Mouse (Mus musculus): ENCODE data around the gene Dapk1. TPM values are rescaled to one million over a fixed set of nuclear protein-coding genes. Genes with fewer than 3 reads are reported as not detected.

Gene Dapk1
- polyA plus RNA-seq, 1 experiment from 2014 or later = 33.2 TPM

DNA sequence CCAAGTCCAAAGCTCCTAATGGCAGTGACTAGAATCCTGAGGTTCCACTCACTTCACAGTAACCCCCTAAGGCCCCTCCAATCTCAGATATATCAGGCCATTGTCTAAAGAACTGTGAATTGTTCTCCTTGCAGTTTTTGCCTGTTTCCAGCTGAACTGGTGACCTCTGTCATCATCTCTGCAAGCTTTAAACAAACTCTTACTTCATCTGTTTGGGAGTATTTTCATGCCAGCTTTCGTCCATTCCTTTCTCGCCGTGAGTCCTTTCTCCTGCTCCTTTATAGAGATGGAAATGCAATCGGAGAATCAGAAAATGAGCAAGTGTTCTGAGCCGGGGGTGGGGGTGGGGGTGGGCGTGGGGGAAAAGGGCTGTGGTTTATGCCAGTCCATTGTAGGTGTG, 107.4 kb downstream of the Dapk1 start:
- Histone ChIP-seq H3K27ac (ENCODE audit: low read depth, low read length) (no peak overlapping the region), H3K9ac (ENCODE audit: low read depth, low read length) (no peak overlapping the region), H3K27me3 (replicated peaks; ENCODE audit: control insufficient read depth, insufficient read depth, low read length) (no peaks in the 10 kb centered on the region), H3K36me3 (ENCODE audit: control insufficient read depth, insufficient read depth, low read length) (no peaks in the 10 kb centered on the region; the same call in 1 of the 2 replicates), H3K4me3 (ENCODE audit: low read length) (no peak overlapping the region), H3K9me3 (ENCODE audit: control insufficient read depth, low read length) (no peaks in the 10 kb centered on the region), H3K4me2 (ENCODE audit: low read length) (no peak overlapping the region), H3K4me1 (ENCODE audit: control insufficient read depth, insufficient read depth, low read depth, low read length) (peaks cover 5% of the 10 kb centered on the region)
- ATAC-seq = no peak
- WGBS = 58% methylated on average over 6 of the region's 6 CpGs

DNA sequence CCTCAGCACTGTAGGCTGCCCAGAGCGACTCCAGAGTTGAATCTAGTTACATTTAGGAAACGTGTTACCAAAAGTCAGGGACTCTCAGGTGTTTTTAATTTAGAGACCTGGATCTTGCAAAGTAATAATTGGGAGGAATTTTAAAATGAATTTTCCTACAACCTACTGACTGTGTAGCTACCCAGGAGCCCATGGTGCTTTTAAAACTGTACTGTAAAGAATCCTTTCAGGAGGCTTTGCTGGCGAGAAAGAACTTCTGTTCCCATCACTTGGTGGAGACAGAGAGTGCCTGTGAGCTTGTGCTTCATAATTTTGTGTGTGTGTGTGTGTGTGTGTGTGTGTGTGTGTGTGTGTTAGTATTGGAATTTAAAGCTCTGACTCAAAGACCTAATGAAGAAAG, 109.2 kb downstream of the Dapk1 start:
- Histone ChIP-seq H3K9ac (ENCODE audit: low read depth, low read length) (no peak overlapping the region), H3K27me3 (replicated peaks; ENCODE audit: control insufficient read depth, insufficient read depth, low read length) (no peaks in the 10 kb centered on the region), H3K4me1 (ENCODE audit: control insufficient read depth, insufficient read depth, low read depth, low read length) (peaks cover 5% of the 10 kb centered on the region), H3K9me3 (ENCODE audit: control insufficient read depth, low read length) (no peaks in the 10 kb centered on the region), H3K4me3 (ENCODE audit: low read length) (no peak overlapping the region), H3K27ac (ENCODE audit: low read depth, low read length) (no peak overlapping the region), H3K36me3 (ENCODE audit: control insufficient read depth, insufficient read depth, low read length) (no peaks in the 10 kb centered on the region), H3K4me2 (ENCODE audit: low read length) (no peak overlapping the region)
- no peak for ATAC-seq
- WGBS = 71% methylated on average over 3 of the region's 3 CpGs

DNA sequence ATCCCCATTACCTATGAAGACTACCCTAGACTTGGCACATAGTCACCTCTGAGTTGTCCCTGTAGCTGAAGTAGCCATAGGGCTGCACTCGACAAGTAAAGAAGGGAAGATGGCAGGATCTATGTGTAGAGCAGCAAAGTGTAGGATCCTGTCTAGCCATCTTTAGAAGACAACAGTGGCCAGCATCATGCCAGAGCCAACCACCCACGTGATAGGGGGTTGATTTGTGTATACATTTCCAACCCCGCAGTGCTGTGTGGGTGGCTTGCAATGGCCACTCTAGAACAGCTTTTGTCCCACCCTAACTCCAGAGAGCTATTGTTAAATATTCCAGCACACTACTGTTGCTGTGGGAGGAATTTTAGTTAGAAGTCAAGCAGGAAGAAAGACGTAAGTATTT, 111.8 kb downstream of the Dapk1 start:
- Histone ChIP-seq H3K36me3 (ENCODE audit: control insufficient read depth, insufficient read depth, low read length) (no peaks in the 10 kb centered on the region; the same call in 1 of the 2 replicates), H3K4me1 (ENCODE audit: control insufficient read depth, insufficient read depth, low read depth, low read length) (no peaks in the 10 kb centered on the region; the same call in 1 of the 2 replicates), H3K4me3 (ENCODE audit: low read length) (no peak overlapping the region), H3K27me3 (replicated peaks; ENCODE audit: control insufficient read depth, insufficient read depth, low read length) (no peaks in the 10 kb centered on the region), H3K4me2 (ENCODE audit: low read length) (no peak overlapping the region), H3K9ac (ENCODE audit: low read depth, low read length) (no peak overlapping the region), H3K9me3 (ENCODE audit: control insufficient read depth, low read length) (no peaks in the 10 kb centered on the region), H3K27ac (ENCODE audit: low read depth, low read length) (no peak overlapping the region)
- ATAC-seq = no peak
- WGBS = 85% methylated on average over 4 of the region's 4 CpGs

DNA sequence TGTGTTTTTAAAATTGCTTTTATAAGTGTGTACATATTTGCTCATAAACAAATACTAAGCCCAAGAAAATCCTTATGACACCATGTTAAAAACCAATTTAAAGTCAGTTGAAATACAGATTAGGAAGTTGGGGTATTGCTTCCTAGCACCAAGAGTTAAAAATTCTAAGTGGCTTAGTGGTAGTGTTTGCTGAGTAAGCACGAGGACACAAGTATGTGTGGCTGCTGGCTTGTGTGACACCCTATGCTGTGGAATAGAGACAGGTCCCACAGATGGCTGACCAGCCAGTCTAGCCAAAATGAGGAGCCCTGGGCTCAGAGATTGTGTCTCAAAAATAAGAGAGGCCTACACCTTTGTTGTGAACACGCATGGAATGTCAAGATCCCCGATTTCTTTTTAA, 114.4 kb downstream of the Dapk1 start:
- Histone ChIP-seq H3K36me3 (ENCODE audit: control insufficient read depth, insufficient read depth, low read length) (peaks cover 9% of the 10 kb centered on the region), H3K9ac (ENCODE audit: low read depth, low read length) (no peak overlapping the region), H3K27ac (ENCODE audit: low read depth, low read length) (no peak overlapping the region), H3K4me2 (ENCODE audit: low read length) (no peak overlapping the region), H3K9me3 (ENCODE audit: control insufficient read depth, low read length) (no peaks in the 10 kb centered on the region), H3K4me1 (ENCODE audit: control insufficient read depth, insufficient read depth, low read depth, low read length) (no peaks in the 10 kb centered on the region), H3K27me3 (replicated peaks; ENCODE audit: control insufficient read depth, insufficient read depth, low read length) (no peaks in the 10 kb centered on the region), H3K4me3 (ENCODE audit: low read length) (no peak overlapping the region)
- WGBS = 77% methylated on average over 3 of the region's 3 CpGs
- no peak for ATAC-seq

DNA sequence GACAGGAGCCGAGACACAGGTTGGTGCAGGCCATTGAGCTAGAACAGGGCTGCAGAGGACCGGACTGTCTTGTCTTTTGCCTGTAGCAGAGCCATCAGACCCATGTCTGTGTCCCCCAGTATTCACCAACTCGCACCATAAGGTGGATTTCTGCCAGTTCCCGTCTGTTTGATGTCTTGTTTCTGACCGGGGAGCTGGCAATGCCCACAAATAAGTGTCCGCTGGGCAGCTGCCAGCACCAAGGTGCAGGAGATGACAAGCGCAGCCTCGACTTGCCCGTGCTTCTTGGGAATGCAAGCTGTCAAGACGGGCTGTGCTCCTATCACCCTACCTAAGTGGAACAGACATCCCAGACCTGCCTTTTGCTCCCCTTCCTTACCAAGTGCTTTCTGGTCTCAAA, 115.7 kb downstream of the Dapk1 start:
- Histone ChIP-seq H3K9ac (ENCODE audit: low read depth, low read length) (no peak overlapping the region), H3K36me3 (ENCODE audit: control insufficient read depth, insufficient read depth, low read length) (peaks cover 13% of the 10 kb centered on the region), H3K27me3 (replicated peaks; ENCODE audit: control insufficient read depth, insufficient read depth, low read length) (no peaks in the 10 kb centered on the region), H3K4me1 (ENCODE audit: control insufficient read depth, insufficient read depth, low read depth, low read length) (no peaks in the 10 kb centered on the region), H3K9me3 (ENCODE audit: control insufficient read depth, low read length) (no peaks in the 10 kb centered on the region), H3K4me3 (ENCODE audit: low read length) (no peak overlapping the region), H3K27ac (ENCODE audit: low read depth, low read length) (no peak overlapping the region), H3K4me2 (ENCODE audit: low read length) (no peak overlapping the region)
- WGBS = 68% methylated on average over 10 of the region's 10 CpGs
- no peak for ATAC-seq

DNA sequence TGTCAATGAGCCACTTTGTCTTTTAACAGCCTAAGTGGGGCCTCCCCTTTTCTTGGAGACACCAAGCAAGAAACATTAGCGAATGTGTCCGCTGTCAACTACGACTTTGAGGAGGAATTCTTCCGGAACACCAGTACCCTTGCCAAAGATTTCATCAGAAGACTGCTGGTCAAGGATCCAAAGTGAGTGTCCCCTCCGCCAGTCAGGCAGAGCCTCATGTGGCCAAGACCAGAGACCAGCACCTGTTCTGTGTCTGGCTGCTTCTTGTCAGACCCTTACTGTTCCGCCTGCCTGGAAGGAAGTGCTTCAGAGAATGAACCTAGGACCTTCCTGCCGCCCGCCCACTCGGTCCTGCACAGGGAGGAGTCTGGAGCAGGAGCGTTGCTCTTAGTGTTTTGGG, 117.8 kb downstream of the Dapk1 start:
- no peaks in the 10 kb centered on the region for H3K27me3 ChIP-seq (replicated peaks; ENCODE audit: control insufficient read depth, insufficient read depth, low read length)
- H3K9me3 ChIP-seq (ENCODE audit: control insufficient read depth, low read length) = no peaks in the 10 kb centered on the region
- no peak for ATAC-seq
- no peaks in the 10 kb centered on the region for H3K4me1 ChIP-seq (ENCODE audit: control insufficient read depth, insufficient read depth, low read depth, low read length)
- 96% methylated on average over 10 of the region's 10 CpGs for WGBS
- no peak overlapping the region for H3K4me2 ChIP-seq (ENCODE audit: low read length)
- no peak overlapping the region for H3K9ac ChIP-seq (ENCODE audit: low read depth, low read length)
- peaks cover 23% of the 10 kb centered on the region for H3K36me3 ChIP-seq (ENCODE audit: control insufficient read depth, insufficient read depth, low read length)
- no peak overlapping the region for H3K27ac ChIP-seq (ENCODE audit: low read depth, low read length)
- H3K4me3 ChIP-seq (ENCODE audit: low read length) = no peak overlapping the region

DNA sequence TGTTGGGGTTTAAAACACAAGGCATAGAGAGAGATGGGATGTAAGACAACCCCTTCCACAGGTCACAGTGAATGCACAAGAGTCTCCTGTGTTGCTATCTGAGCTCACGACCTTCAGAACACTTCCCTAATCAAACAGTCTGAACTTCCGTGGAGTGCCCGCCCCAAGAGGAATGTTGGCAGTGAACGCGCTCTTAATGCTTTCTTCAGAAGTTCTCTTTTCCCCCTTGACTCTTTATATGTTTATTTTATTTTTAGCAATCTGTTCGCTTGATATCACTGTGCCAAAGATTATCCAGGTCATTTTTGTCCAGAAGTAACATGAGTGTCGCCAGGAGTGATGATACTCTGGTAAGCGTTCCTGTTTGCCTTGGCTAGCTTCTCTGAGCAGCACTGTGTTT, 121.0 kb downstream of the Dapk1 start:
- Histone ChIP-seq H3K4me1 (ENCODE audit: control insufficient read depth, insufficient read depth, low read depth, low read length) (no peaks in the 10 kb centered on the region), H3K9ac (ENCODE audit: low read depth, low read length) (no peak overlapping the region), H3K27me3 (replicated peaks; ENCODE audit: control insufficient read depth, insufficient read depth, low read length) (no peaks in the 10 kb centered on the region), H3K27ac (ENCODE audit: low read depth, low read length) (no peak overlapping the region), H3K36me3 (ENCODE audit: control insufficient read depth, insufficient read depth, low read length) (peaks cover 33% of the 10 kb centered on the region), H3K4me3 (ENCODE audit: low read length) (no peak overlapping the region), H3K4me2 (ENCODE audit: low read length) (no peak overlapping the region), H3K9me3 (ENCODE audit: control insufficient read depth, low read length) (no peaks in the 10 kb centered on the region)
- WGBS = 91% methylated on average over 8 of the region's 8 CpGs
- no peak for ATAC-seq

DNA sequence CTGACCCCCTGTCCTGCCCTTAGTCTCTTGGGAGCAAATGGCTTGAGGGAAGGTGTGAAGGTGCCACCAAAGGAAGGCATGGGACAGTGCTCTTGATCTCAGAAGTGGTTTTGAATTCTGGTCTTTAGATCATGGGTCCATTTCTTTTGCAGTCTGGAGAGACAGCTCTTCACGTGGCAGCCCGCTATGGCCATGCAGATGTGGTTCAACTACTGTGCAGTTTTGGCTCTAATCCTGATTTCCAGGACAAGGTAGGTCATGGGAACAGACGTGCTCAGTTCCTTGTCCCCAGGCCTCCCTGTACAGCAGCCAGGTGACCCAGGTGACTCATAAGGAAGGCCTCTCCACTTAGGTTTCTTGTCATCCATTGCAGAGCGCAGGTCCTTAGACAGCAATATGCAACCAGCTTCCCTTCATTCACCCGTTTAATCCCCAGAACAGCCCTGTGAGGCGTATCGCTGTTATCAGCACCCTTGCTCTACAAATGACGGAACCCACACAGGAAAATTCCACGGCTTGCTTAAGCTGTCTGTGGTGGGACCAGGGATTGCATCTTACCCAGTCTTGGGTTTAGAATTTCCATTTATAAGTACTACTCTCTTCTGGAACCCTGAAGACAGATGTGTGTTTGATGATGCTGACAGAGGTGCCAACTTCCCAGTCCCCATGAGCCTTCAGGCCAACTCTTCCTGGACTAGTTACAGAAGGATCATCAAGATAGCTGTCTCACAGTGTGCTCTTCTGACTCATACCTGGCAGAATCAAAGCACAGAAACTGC, 126.7 kb downstream of the Dapk1 start:
- Histone ChIP-seq H3K4me2 (ENCODE audit: low read length) (no peak overlapping the region), H3K36me3 (ENCODE audit: control insufficient read depth, insufficient read depth, low read length) (peaks cover 28% of the 10 kb centered on the region), H3K4me1 (ENCODE audit: control insufficient read depth, insufficient read depth, low read depth, low read length) (no peaks in the 10 kb centered on the region), H3K9ac (ENCODE audit: low read depth, low read length) (no peak overlapping the region), H3K27me3 (replicated peaks; ENCODE audit: control insufficient read depth, insufficient read depth, low read length) (no peaks in the 10 kb centered on the region), H3K4me3 (ENCODE audit: low read length) (no peak overlapping the region), H3K27ac (ENCODE audit: low read depth, low read length) (no peak overlapping the region), H3K9me3 (ENCODE audit: control insufficient read depth, low read length) (no peaks in the 10 kb centered on the region)
- no peak for ATAC-seq
- WGBS = 96% methylated on average over 9 of the region's 9 CpGs

DNA sequence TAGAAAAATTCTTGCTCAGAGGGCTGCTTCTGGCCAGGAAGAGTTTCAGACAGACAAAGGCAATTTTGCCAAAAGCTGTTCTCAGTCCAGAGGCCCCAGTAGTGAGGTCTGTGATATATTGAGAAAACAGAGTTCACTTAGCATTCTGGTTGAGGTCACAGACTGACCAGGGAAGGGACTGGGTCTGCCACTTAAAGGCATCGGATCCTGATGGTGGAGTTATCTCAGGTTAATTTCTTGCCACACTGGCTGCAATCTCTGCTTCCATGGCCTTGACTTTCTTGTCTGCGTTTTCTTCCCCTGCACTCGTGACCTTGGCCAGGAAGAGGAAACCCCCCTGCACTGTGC, 127.3 kb downstream of the Dapk1 start:
- no peak overlapping the region for H3K4me2 ChIP-seq (ENCODE audit: low read length)
- 74% methylated on average over 3 of the region's 3 CpGs for WGBS
- no peaks in the 10 kb centered on the region for H3K4me1 ChIP-seq (ENCODE audit: control insufficient read depth, insufficient read depth, low read depth, low read length)
- no peak overlapping the region for H3K9ac ChIP-seq (ENCODE audit: low read depth, low read length)
- no peaks in the 10 kb centered on the region for H3K9me3 ChIP-seq (ENCODE audit: control insufficient read depth, low read length)
- no peaks in the 10 kb centered on the region for H3K27me3 ChIP-seq (replicated peaks; ENCODE audit: control insufficient read depth, insufficient read depth, low read length)
- no peak overlapping the region for H3K27ac ChIP-seq (ENCODE audit: low read depth, low read length)
- no peak for ATAC-seq
- no peak overlapping the region for H3K4me3 ChIP-seq (ENCODE audit: low read length)
- H3K36me3 ChIP-seq (ENCODE audit: control insufficient read depth, insufficient read depth, low read length) = peaks cover 26% of the 10 kb centered on the region
